Mouse (Mus musculus) MEL (cell line): ENCODE data around the gene Gm20695. TPM values are rescaled to one million over a fixed set of nuclear protein-coding genes. Genes with fewer than 3 reads are reported as not detected.
A peak's percentile ranks its signal among the peaks of the same experiment; 100 is the strongest.

Source experiments
- DNase-seq: peaks from one replicate; pipeline ENCODE4 v3.0.0; 2011; ENCODE audit warnings: low read depth, low spot score
- H3K27ac ChIP-seq: 2 replicates; pipeline ENCODE4 v1.5.1; 2012; ENCODE audit warnings: low read depth, mild to moderate bottlenecking, control low read depth, low read length, moderate library complexity; ENCODE audit not compliant: control insufficient read depth
- H3K27me3 ChIP-seq, 2 experiments: fragments of 150-350 bp in 1 of 2; sonication (generic) in 1 of 2; 2 replicates each; pipeline ENCODE4 v1.6.1; 2012; ENCODE audit warnings: low read length in 2 of 2, mild to moderate bottlenecking in 2 of 2, improper control_type of control experiment in 1 of 2, moderate library complexity in 1 of 2; ENCODE audit not compliant: insufficient read depth in 2 of 2, control insufficient read depth in 1 of 2
- H3K36me3 ChIP-seq, 2 experiments: 2 replicates each; pipeline ENCODE4 v1.6.1; 2012 to 2014; ENCODE audit warnings: low read length in 2 of 2, improper control_type of control experiment in 1 of 2, inconsistent platforms in 1 of 2, mild to moderate bottlenecking in 1 of 2; ENCODE audit not compliant: insufficient read depth in 2 of 2, control insufficient read depth in 1 of 2
- H3K4me1 ChIP-seq, 2 experiments: fragments of 150-350 bp in 1 of 2; sonication (generic) in 1 of 2; 2 replicates each; pipeline ENCODE4 v1.6.1; 2012; ENCODE audit warnings: low read length in 2 of 2, improper control_type of control experiment in 1 of 2, mild to moderate bottlenecking in 1 of 2; ENCODE audit not compliant: insufficient read depth in 2 of 2, control insufficient read depth in 1 of 2
- H3K4me3 ChIP-seq, 2 experiments: fragments of 150-350 bp in 1 of 2; sonication (generic) in 1 of 2; 2 replicates each; pipeline ENCODE4 v1.5.1; 2012; ENCODE audit warnings: low read depth in 2 of 2, low read length in 2 of 2, mild to moderate bottlenecking in 2 of 2, moderate library complexity in 2 of 2, control low read depth in 1 of 2, improper control_type of control experiment in 1 of 2; ENCODE audit not compliant: control insufficient read depth in 1 of 2, insufficient read depth in 1 of 2
- H3K79me2 ChIP-seq: 2 replicates; pipeline ENCODE4 v1.6.1; 2012; ENCODE audit warnings: mild to moderate bottlenecking, low read length, moderate library complexity; ENCODE audit not compliant: control insufficient read depth, poor library complexity, insufficient read depth
- H3K9ac ChIP-seq: 2 replicates; pipeline ENCODE4 v1.6.1; 2012; ENCODE audit warnings: low read depth, mild to moderate bottlenecking, control low read depth, low read length, moderate library complexity; ENCODE audit not compliant: control insufficient read depth, poor library complexity, severe bottlenecking
- H3K9me3 ChIP-seq: fragments of 150-350 bp; sonication (generic); replicated peaks from 2 replicates; pipeline ENCODE4 v1.6.1; 2012; ENCODE audit warnings: mild to moderate bottlenecking, low read length, improper control_type of control experiment, moderate library complexity; ENCODE audit not compliant: insufficient read depth
- CTCF ChIP-seq, 3 experiments: IDR thresholded peaks in 2 of 3; conservative IDR thresholded peaks in 1 of 3; 2 replicates each; pipeline ENCODE4 v1.5.1; 2011 to 2012; ENCODE audit warnings: low read length in 3 of 3, low read depth in 2 of 3, mild to moderate bottlenecking in 2 of 3, improper control_type of control experiment in 1 of 3, inconsistent platforms in 1 of 3, mixed read lengths in 1 of 3, moderate library complexity in 1 of 3; ENCODE audit not compliant: control insufficient read depth in 1 of 3, insufficient read depth in 1 of 3, poor library complexity in 1 of 3, severe bottlenecking in 1 of 3
- ELF1 ChIP-seq: IDR thresholded peaks from 2 replicates; pipeline ENCODE4 v1.6.1; 2014; ENCODE audit warnings: low read depth, mild to moderate bottlenecking, inconsistent platforms, low read length, improper control_type of control experiment, moderate library complexity
- EP300 ChIP-seq, 2 experiments: IDR thresholded peaks; 2 replicates each; pipeline ENCODE4 v1.6.1; 2011; ENCODE audit warnings: improper control_type of control experiment in 2 of 2, low read length in 2 of 2, low read depth in 1 of 2, mild to moderate bottlenecking in 1 of 2
- ETS1 ChIP-seq: IDR thresholded peaks from 2 replicates; pipeline ENCODE4 v1.6.1; 2012; ENCODE audit warnings: low read depth, mild to moderate bottlenecking, inconsistent platforms, low read length, improper control_type of control experiment, moderate library complexity
- GABPA ChIP-seq: IDR thresholded peaks from 2 replicates; pipeline ENCODE4 v1.6.1; 2012; ENCODE audit warnings: low read depth, mild to moderate bottlenecking, inconsistent platforms, low read length, improper control_type of control experiment, moderate library complexity
- HCFC1 ChIP-seq: IDR thresholded peaks from 2 replicates; pipeline ENCODE4 v1.6.1; 2012; ENCODE audit warnings: low read depth, mild to moderate bottlenecking, inconsistent platforms, low read length, improper control_type of control experiment, moderate library complexity
- JUND ChIP-seq: IDR thresholded peaks from 2 replicates; pipeline ENCODE4 v1.6.1; 2011; ENCODE audit warnings: low read depth, mild to moderate bottlenecking, improper control_type of control experiment, low read length
- MAFK ChIP-seq: IDR thresholded peaks from 2 replicates; pipeline ENCODE4 v1.6.1; 2011; ENCODE audit warnings: low read depth, mild to moderate bottlenecking, low read length, improper control_type of control experiment, borderline replicate concordance
- MXI1 ChIP-seq: IDR thresholded peaks from 2 replicates; pipeline ENCODE4 v1.6.1; 2011; ENCODE audit warnings: mild to moderate bottlenecking, low read depth, low read length, improper control_type of control experiment
- NELFE ChIP-seq: IDR thresholded peaks from 2 replicates; pipeline ENCODE4 v1.6.1; 2011; ENCODE audit warnings: low read depth, low read length, improper control_type of control experiment
- POLR2A ChIP-seq, 2 experiments: IDR thresholded peaks; 2 replicates each; pipeline ENCODE4 v1.6.1; 2011 to 2012; ENCODE audit warnings: low read length in 2 of 2, mild to moderate bottlenecking in 2 of 2, control low read depth in 1 of 2, improper control_type of control experiment in 1 of 2, low read depth in 1 of 2, moderate library complexity in 1 of 2; ENCODE audit not compliant: control insufficient read depth in 1 of 2, insufficient read depth in 1 of 2, poor library complexity in 1 of 2
- POLR2AphosphoS5 ChIP-seq: IDR thresholded peaks from 2 replicates; pipeline ENCODE4 v1.6.1; 2012; ENCODE audit warnings: low read depth, borderline replicate concordance, mild to moderate bottlenecking, inconsistent platforms, low read length, moderate library complexity, mixed read lengths
- RAD21 ChIP-seq: IDR thresholded peaks from 2 replicates; pipeline ENCODE4 v1.6.1; 2011; ENCODE audit warnings: mild to moderate bottlenecking, low read depth, low read length, improper control_type of control experiment
- SIN3A ChIP-seq: IDR thresholded peaks from 2 replicates; pipeline ENCODE4 v1.6.1; 2012; ENCODE audit warnings: low read length, improper control_type of control experiment, inconsistent platforms
- ZNF384 ChIP-seq: IDR thresholded peaks from 2 replicates; pipeline ENCODE4 v1.6.1; 2012; ENCODE audit warnings: low read depth, mild to moderate bottlenecking, inconsistent platforms, low read length, improper control_type of control experiment
- polyA plus RNA-seq, 2 experiments: library from polyadenylated mRNA; stranded (reverse) in 1 of 2; unstranded in 1 of 2; fragments of >175 nt in 1 of 2; fragments of >200 nt in 1 of 2; gene quantifications; 2 replicates each; pipeline versions ENCODE4 v1.2.1 to v1.2.4; 2012; ENCODE audit warnings: low replicate concordance in 2 of 2, low read depth in 1 of 2; ENCODE audit not compliant: insufficient read length in 2 of 2, insufficient read depth in 1 of 2, missing spikeins in 1 of 2
- total RNA-seq: library from RNA; depleted of rRNA; stranded (reverse); fragments of 300-350 nt; gene quantifications from 2 replicates; pipeline ENCODE4 v1.2.3, GENCODE M21; 2012

Gm20695 gene
- total and polyA plus RNA-seq, 3 experiments, result 0.62 TPM; not detected in 2

DNA sequence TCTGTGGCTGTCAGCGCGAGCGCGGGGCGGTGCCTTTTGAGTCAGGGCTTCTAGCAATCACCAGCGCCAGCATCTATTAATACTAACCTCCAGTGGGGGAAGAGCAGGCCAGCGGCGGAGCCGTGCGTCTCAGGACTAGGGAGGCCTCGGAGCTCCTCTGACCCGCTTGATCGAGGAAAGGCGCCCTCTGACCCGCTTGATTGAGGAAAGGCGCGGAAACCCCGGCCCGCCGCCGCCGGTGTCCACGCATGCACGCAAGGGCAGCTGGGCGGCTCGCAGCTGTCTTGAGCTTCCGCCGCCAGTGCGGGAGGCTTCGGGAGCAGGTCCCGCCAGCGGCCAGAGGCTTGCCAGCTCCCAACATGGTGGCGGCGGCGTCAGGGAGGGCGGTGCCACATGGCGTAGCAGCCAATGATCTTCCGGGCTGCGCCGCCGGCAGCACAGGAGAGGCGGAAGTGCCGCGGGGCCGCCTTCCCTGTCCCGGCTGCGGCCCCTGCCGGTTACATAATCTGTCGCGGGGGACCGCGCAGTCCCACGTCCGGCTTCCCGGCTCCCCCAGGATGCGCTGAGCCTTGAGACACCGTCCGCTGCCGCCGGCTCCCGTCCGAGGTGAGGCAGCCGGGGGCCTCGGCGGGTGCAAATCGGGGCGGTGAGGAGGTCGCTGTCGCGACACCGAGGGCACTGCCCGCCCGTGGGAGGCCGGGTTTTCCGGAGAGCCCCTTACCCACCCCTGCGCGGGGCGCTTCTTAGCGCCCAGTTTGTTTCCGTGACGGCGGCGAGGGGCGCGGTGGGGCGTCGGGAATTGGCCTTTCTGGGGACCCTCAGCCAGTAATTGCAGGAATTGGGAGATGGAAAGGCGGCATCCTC, at the start of gene Gm20695, which contains the start of gene Zfp597 (continued):
- TF ChIP-seq EP300 (IDR thresholded peaks at IDR 0.05; ENCODE audit: low read depth in 1 of 2, low read length in 2 of 2) (0 out of 4 replicates have a peak, but pooled peaks of 1 of the 2 experiments have one; percentile 24), SIN3A (peak; percentile 91), JUND (no peak), ETS1 (peak; percentile 83), ZNF384 (no peak)
- TF ChIP-seq, all 39 proteins: peak for 24

DNA sequence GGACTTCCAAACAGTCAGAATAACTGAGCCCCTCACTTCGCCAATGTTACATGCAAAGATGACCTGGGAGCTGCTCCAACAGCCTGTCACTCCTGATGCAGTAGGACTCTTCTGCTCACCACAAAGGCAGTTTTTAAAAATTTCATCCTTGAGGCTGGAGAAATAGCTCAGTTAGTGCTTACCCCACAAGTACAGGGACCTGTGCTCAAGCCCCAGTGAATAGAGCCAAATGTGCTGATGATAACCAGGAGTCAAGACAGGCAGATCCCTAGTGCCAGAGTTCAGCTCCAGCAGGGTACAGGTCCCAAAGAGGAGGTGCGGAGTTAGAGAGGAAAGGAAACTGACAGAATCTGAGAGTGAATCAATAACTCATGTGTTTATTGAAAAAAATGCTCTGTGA, 49.0 kb upstream of the Gm20695 start:
- no peak for TF ChIP-seq RAD21
- TF ChIP-seq HCFC1, result no peak
- no peak for TF ChIP-seq POLR2A (IDR thresholded peaks at IDR 0.05; ENCODE audit: control insufficient read depth in 1 of 2, insufficient read depth in 1 of 2, low read depth in 1 of 2, low read length in 2 of 2, poor library complexity in 1 of 2)
- TF ChIP-seq GABPA, result no peak
- TF ChIP-seq MXI1, result no peak
- Histone ChIP-seq H3K27me3 (peaks cover 1 to 2% of the 10 kb centered on the region in 2 experiments; a peak in 2 of 4 replicates), H3K9ac (no peak overlapping the region)

DNA sequence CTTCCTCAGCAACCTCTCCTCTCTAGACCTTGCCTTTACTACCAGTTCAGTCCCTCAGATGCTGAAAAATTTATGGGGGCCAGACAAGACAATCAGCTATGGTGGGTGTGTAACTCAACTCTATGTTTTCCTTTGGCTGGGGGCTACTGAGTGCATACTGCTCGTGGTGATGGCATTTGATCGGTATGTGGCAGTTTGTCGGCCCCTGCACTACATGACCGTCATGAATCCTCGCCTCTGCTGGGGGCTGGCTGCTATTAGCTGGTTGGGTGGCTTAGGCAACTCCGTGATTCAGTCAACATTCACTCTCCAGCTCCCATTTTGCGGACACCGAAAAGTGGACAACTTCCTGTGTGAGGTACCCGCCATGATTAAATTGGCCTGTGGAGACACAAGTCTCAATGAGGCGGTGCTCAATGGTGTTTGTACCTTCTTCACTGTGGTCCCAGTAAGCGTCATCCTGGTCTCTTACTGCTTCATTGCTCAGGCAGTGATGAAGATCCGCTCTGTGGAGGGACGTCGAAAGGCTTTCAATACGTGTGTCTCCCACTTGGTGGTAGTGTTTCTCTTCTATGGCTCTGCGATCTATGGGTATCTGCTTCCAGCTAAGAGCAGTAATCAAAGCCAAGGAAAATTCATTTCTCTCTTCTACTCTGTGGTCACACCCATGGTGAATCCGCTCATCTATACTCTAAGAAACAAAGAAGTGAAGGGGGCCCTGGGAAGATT, 45.1 kb upstream of the Gm20695 start:
- no peak overlapping the region for H3K9ac ChIP-seq
- H3K4me1 ChIP-seq, result no peaks in the 10 kb centered on the region; a peak in 1 of 4 replicates
- DNase-seq, result no peak
- no peak overlapping the region for H3K4me3 ChIP-seq
- H3K27me3 ChIP-seq, result no peaks in the 10 kb centered on the region
- H3K36me3 ChIP-seq, result no peaks in the 10 kb centered on the region
- no peaks in the 10 kb centered on the region for H3K79me2 ChIP-seq
- H3K9me3 ChIP-seq, result no peaks in the 10 kb centered on the region
- peak in 1 of 3 experiments; percentile 5; a peak in 1 of 6 replicates for TF ChIP-seq CTCF (IDR thresholded peaks at IDR 0.05 in 2 of 3, conservative IDR thresholded peaks at IDR 0.05 in 1 of 3; ENCODE audit: control insufficient read depth in 1 of 3, insufficient read depth in 1 of 3, low read depth in 2 of 3, low read length in 3 of 3, poor library complexity in 1 of 3, severe bottlenecking in 1 of 3)
- no peak for TF ChIP-seq MAFK
- TF ChIP-seq RAD21, result peak; percentile 20
- TF ChIP-seq POLR2AphosphoS5, result no peak
- no peak for TF ChIP-seq NELFE
- no peak for TF ChIP-seq ELF1
- no peak overlapping the region for H3K27ac ChIP-seq

More for the DNA sequence above, 49.0 kb upstream of the Gm20695 start:
- no peaks in the 10 kb centered on the region for H3K79me2 ChIP-seq
- no peaks in the 10 kb centered on the region for H3K36me3 ChIP-seq
- H3K9me3 ChIP-seq, result no peaks in the 10 kb centered on the region
- H3K4me1 ChIP-seq, result no peaks in the 10 kb centered on the region
- H3K27ac ChIP-seq, result no peak overlapping the region
- no peak for DNase-seq
- no peak overlapping the region for H3K4me3 ChIP-seq
